Mouse (Mus musculus) midbrain, embryonic 11.5 days (tissue): Measurements from ENCODE around the gene Galnt15. TPM values are rescaled to one million over a fixed set of nuclear protein-coding genes. Genes with fewer than 3 reads are reported as not detected.

Source experiments
- ATAC-seq: fragments of 200-750 bp; cut with Nextera tagmentation; 2 replicates; pipeline ENCODE4 v1.8.0; 2017; ENCODE audit warnings: moderate TSS enrichment, moderate library complexity; ENCODE audit not compliant: low FRiP score
- DNase-seq: peaks from one replicate; pipeline ENCODE4 v3.0.0; 2015; ENCODE audit warnings: low spot score; ENCODE audit errors: missing footprints
- H3K27ac ChIP-seq: fragments of 300-500 bp; sonication (generic); 2 replicates; pipeline ENCODE4 v1.5.1; 2014; ENCODE audit warnings: low read depth, low read length
- H3K27me3 ChIP-seq: fragments of 300-500 bp; sonication (generic); 2 replicates; pipeline ENCODE4 v1.6.1; 2014; ENCODE audit warnings: mild to moderate bottlenecking, low read length, moderate library complexity, mixed read lengths; ENCODE audit not compliant: control insufficient read depth, insufficient read depth
- H3K36me3 ChIP-seq: fragments of 300-500 bp; sonication (generic); 2 replicates; pipeline ENCODE4 v1.6.1; 2014; ENCODE audit warnings: mild to moderate bottlenecking, low read length, moderate library complexity, mixed read lengths; ENCODE audit not compliant: control insufficient read depth, insufficient read depth
- H3K4me1 ChIP-seq: fragments of 300-500 bp; sonication (generic); 2 replicates; pipeline ENCODE4 v1.6.1; 2014; ENCODE audit warnings: low read length; ENCODE audit not compliant: control insufficient read depth, insufficient read depth
- H3K4me2 ChIP-seq: fragments of 300-500 bp; sonication (generic); 2 replicates; pipeline ENCODE4 v1.6.1; 2014; ENCODE audit warnings: mild to moderate bottlenecking, moderate library complexity
- H3K4me3 ChIP-seq: fragments of 300-500 bp; sonication (generic); 2 replicates; pipeline ENCODE4 v1.5.1; 2014; ENCODE audit warnings: low read depth, low read length
- H3K9ac ChIP-seq: fragments of 300-500 bp; sonication (generic); 2 replicates; pipeline ENCODE4 v1.6.1; 2014; ENCODE audit warnings: low read length
- H3K9me3 ChIP-seq: fragments of 300-500 bp; sonication (generic); 2 replicates; pipeline ENCODE4 v1.6.1; 2016; ENCODE audit warnings: low read length; ENCODE audit not compliant: control insufficient read depth
- WGBS: fragments of 180-500 bp; shearing (Covaris S2); extraction: QIAGEN DNeasy Blood & Tissue Kit; methylation state at CpG from one replicate; pipeline ENCODE4 v1.1.7; 2014; 5-methylcytosine and 5-hydroxymethylcytosine counted together
- polyA plus RNA-seq: library from polyadenylated mRNA; unstranded; fragments of >200 nt; fragmentation: Nextera tagmentation; extraction: Ambion mirVana; gene quantifications from 2 replicates; pipeline ENCODE4 v1.2.1, GENCODE M21; 2014

Gene Galnt15
- polyA plus RNA-seq, 1 experiment from 2014 or later, result 0.08 TPM

DNA sequence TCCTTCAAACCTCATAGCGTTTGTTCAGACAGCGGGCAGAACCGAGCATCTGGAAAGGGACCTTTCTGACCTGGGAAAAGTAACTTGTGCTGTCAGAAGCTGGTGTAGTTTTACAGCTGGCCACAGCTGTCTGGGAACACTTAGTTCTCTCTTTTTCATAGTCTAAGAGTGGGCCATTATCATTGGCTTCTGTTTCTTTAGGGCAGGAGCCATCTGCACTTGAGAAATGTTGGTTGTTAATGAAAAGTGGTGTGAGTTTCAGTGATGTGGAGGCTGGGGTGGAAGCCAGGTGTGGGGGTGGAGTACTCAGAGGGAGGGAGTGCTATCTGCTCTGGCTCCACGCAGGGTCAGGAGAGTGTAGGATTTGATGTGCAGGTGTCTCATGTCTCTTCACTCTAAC lies 62.3 kb downstream of the Galnt15 start:
- H3K4me1 ChIP-seq, result peaks cover 3% of the 10 kb centered on the region
- DNase-seq (no peak), ATAC-seq (no peak)
- no peaks in the 10 kb centered on the region for H3K27me3 ChIP-seq
- no peak overlapping the region for H3K9ac ChIP-seq
- H3K36me3 ChIP-seq, result peaks cover 3% of the 10 kb centered on the region; the same call in 1 of the 2 replicates
- H3K4me3 ChIP-seq, result no peak overlapping the region
- H3K27ac ChIP-seq, result no peak overlapping the region
- H3K9me3 ChIP-seq, result no peaks in the 10 kb centered on the region
- WGBS, result 77% methylated on average over 4 of the region's 4 CpGs
- H3K4me2 ChIP-seq, result no peak overlapping the region

DNA sequence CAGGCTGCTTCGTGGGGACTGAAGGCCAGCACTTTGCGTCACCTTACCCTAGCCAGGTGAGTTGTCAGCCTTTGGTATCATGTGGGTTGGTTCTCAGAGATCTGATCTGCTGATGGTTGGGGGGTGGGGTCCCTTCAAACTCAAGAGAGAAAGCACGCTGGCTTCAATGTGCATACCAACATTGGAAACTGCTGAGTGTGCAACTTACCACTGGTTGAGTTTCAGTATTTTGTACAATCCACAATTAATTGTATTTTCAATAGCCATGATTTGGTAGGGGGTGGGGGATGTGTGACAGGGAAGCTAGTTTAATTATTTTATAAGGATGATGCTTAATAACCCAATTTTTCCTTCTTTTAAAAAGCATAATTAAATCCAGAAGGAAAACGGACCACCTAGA lies 62.9 kb downstream of the Galnt15 start:
- H3K4me2 ChIP-seq, result no peak overlapping the region
- DNase-seq (no peak), ATAC-seq (no peak)
- H3K27me3 ChIP-seq, result no peaks in the 10 kb centered on the region
- no peak overlapping the region for H3K9ac ChIP-seq
- peaks cover 4% of the 10 kb centered on the region; the same call in 1 of the 2 replicates for H3K36me3 ChIP-seq
- H3K27ac ChIP-seq, result no peak overlapping the region
- no peaks in the 10 kb centered on the region for H3K9me3 ChIP-seq
- no peaks in the 10 kb centered on the region for H3K4me1 ChIP-seq
- H3K4me3 ChIP-seq, result no peak overlapping the region
- 86% methylated on average over 4 of the region's 4 CpGs for WGBS

GRCm38 (mm10) chr14:32093018-32093417 lies 64.2 kb downstream of the Galnt15 start:
- H3K4me2 ChIP-seq, result no peak overlapping the region
- DNase-seq (no peak), ATAC-seq (no peak)
- H3K36me3 ChIP-seq, result peaks cover 10% of the 10 kb centered on the region
- 78% methylated on average over 1 of the region's 1 CpGs for WGBS
- H3K4me1 ChIP-seq, result no peaks in the 10 kb centered on the region
- H3K27ac ChIP-seq, result no peak overlapping the region
- H3K27me3 ChIP-seq, result no peaks in the 10 kb centered on the region
- no peak overlapping the region for H3K4me3 ChIP-seq
- H3K9me3 ChIP-seq, result no peaks in the 10 kb centered on the region
- no peak overlapping the region for H3K9ac ChIP-seq

GRCm38 (mm10) chr14:32093500-32094117 lies 64.8 kb downstream of the Galnt15 start:
- H3K27ac ChIP-seq, result no peak overlapping the region
- ATAC-seq (no peak), DNase-seq (no peak)
- no peak overlapping the region for H3K9ac ChIP-seq
- H3K36me3 ChIP-seq, result peaks cover 10% of the 10 kb centered on the region
- H3K27me3 ChIP-seq, result no peaks in the 10 kb centered on the region
- no peaks in the 10 kb centered on the region for H3K4me1 ChIP-seq
- no peak overlapping the region for H3K4me3 ChIP-seq
- no peaks in the 10 kb centered on the region for H3K9me3 ChIP-seq
- H3K4me2 ChIP-seq, result no peak overlapping the region
- WGBS, result 92% methylated on average over 11 of the region's 11 CpGs

DNA sequence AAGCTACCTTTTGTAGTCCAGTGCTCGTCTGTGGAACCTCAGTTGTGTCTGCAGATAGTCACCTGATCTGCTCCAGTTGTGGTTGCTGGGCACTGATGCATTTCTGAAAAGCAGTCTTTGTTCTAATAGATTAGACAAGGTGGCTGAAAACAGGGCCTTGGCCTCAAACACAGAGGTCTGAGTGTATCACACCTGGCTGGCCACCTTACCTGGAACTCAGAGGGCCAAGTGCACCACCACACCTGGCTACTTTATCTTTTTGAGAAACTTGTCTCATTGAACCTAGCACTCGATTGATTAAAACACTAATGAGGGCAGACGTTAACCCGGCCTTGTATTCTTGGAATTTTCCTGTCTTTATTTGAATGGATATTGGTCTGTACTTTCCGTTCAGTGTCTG lies 66.9 kb downstream of the Galnt15 start:
- H3K9ac ChIP-seq, result no peak overlapping the region
- WGBS, result 92% methylated on average over 5 of the region's 5 CpGs
- H3K36me3 ChIP-seq, result peaks cover 16% of the 10 kb centered on the region
- no peaks in the 10 kb centered on the region for H3K4me1 ChIP-seq
- no peak overlapping the region for H3K4me3 ChIP-seq
- H3K27me3 ChIP-seq, result no peaks in the 10 kb centered on the region
- ATAC-seq, result no peak
- no peaks in the 10 kb centered on the region for H3K9me3 ChIP-seq
- no peak for DNase-seq
- no peak overlapping the region for H3K4me2 ChIP-seq
- no peak overlapping the region for H3K27ac ChIP-seq

- Histone ChIP-seq H3K4me2 (no peak overlapping the region), H3K9me3 (no peaks in the 10 kb centered on the region), H3K36me3 (peaks cover 16% of the 10 kb centered on the region), H3K4me1 (no peaks in the 10 kb centered on the region), H3K27ac (no peak overlapping the region), H3K9ac (no peak overlapping the region), H3K4me3 (no peak overlapping the region), H3K27me3 (no peaks in the 10 kb centered on the region)
- ATAC-seq (no peak), DNase-seq (no peak)
- WGBS, result 84% methylated on average over 5 of the region's 5 CpGs
These were observed 68.0 kb downstream of the Galnt15 start for GRCm38 (mm10) chr14:32096740-32097139.

DNA sequence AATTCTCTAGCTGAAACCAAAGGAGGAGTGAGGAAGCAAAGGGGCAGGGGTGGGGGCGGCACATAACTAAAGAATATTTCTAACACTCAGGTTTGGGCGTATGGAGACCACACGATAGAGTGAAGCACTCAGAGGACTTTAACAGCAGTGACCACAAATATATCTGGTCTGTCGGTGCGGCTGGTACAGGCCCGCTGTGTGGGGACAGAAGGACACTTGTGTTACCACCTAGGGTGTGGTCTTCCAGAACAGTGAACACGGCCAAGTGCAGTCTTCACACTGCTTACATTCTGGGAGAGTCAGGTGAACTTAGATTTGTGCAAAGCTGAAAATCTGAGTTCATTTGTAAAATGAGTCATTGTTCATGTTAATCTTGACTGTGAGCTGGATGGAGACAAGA lies 68.9 kb downstream of the Galnt15 start:
- no peak for DNase-seq
- Histone ChIP-seq H3K4me1 (no peaks in the 10 kb centered on the region), H3K27ac (no peak overlapping the region), H3K9me3 (no peaks in the 10 kb centered on the region), H3K9ac (no peak overlapping the region), H3K27me3 (no peaks in the 10 kb centered on the region), H3K36me3 (peaks cover 16% of the 10 kb centered on the region), H3K4me3 (no peak overlapping the region), H3K4me2 (no peak overlapping the region)
- WGBS, result 98% methylated on average over 7 of the region's 7 CpGs
- ATAC-seq, result no peak

DNA sequence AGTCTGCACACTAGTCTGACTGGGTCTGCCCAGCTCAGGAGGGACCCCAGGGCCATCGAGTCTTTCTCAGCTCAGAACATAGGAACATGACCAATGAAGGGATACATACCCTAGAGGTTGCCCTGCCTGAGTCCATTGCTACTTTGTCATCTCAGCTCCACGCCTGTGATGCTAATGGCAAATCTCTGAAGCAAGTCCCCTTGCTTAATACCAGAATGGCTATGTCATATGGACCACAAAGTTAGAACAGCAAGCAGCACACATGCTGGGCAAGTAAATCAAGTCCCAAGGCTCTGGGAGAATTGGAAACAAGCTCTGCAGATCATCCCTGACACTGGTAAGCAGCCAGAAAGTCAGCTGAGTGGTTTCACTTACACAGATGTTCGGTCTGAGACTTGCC lies 70.2 kb downstream of the Galnt15 start:
- DNase-seq, result no peak
- no peak overlapping the region for H3K9ac ChIP-seq
- no peak for ATAC-seq
- no peaks in the 10 kb centered on the region for H3K4me1 ChIP-seq
- H3K36me3 ChIP-seq, result peaks cover 16% of the 10 kb centered on the region
- no peak overlapping the region for H3K4me2 ChIP-seq
- no peak overlapping the region for H3K4me3 ChIP-seq
- H3K9me3 ChIP-seq, result no peaks in the 10 kb centered on the region
- no peak overlapping the region for H3K27ac ChIP-seq
- no peaks in the 10 kb centered on the region for H3K27me3 ChIP-seq
- 94% methylated on average over 3 of the region's 3 CpGs for WGBS

DNA sequence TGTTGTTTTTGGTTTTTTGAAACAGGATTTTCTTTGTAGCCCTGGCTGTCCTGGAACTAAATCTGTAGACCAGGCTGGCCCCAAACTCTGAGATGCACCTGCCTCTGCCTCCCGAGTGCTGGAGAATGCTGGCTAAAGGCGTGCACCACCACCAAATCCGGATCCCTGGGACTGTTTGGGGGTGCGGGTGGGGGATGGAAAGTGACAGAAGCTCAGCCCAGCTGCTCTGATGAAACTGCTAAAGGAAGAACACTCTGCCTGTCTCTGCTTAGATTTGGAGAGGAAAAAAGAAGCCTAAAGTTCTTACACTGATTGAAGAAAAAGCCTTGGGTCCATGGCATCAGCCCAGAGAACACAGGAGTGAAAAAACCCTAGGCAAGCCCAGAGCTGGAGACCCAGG lies 74.8 kb downstream of the Galnt15 start:
- ATAC-seq (no peak), DNase-seq (no peak)
- peaks cover 6% of the 10 kb centered on the region; the same call in 1 of the 2 replicates for H3K36me3 ChIP-seq
- 80% methylated on average over 4 of the region's 4 CpGs for WGBS
- H3K4me3 ChIP-seq, result no peak overlapping the region
- no peaks in the 10 kb centered on the region for H3K27me3 ChIP-seq
- no peaks in the 10 kb centered on the region for H3K9me3 ChIP-seq
- H3K27ac ChIP-seq, result no peak overlapping the region
- H3K9ac ChIP-seq, result no peak overlapping the region
- H3K4me1 ChIP-seq, result no peaks in the 10 kb centered on the region
- no peak overlapping the region for H3K4me2 ChIP-seq
